Mouse (Mus musculus) C2C12 (cell line): ENCODE measurements at regions not wholly inside any gene's neighbourhood (a gene's known extent, or its start where the extent isn't known, plus 50 kb on each side); places are given as distances from the start of the nearest gene placed in this dataset.

Experiments used
- H3K27me3 ChIP-seq: one replicate; pipeline ENCODE4 v1.6.1; 2011; ENCODE audit not compliant: control insufficient read depth, insufficient read depth, insufficient read length
- H3K36me3 ChIP-seq: one replicate; pipeline ENCODE4 v1.6.1; 2011; ENCODE audit not compliant: control insufficient read depth, insufficient read depth
- H3K4me3 ChIP-seq: one replicate; pipeline ENCODE4 v1.5.1; 2011; ENCODE audit warnings: mild to moderate bottlenecking, control low read depth; ENCODE audit not compliant: poor library complexity, insufficient read depth, severe bottlenecking
- H3K79me2 ChIP-seq: one replicate; pipeline ENCODE4 v1.6.1; 2011; ENCODE audit not compliant: control insufficient read depth, insufficient read depth
- H3K79me3 ChIP-seq: one replicate; pipeline ENCODE4 v1.6.1; 2011; ENCODE audit warnings: low read depth, control low read depth
- H3ac ChIP-seq: one replicate; pipeline ENCODE3; 2011; ENCODE audit warnings: low read depth; ENCODE audit not compliant: control insufficient read depth, insufficient read length
- CEBPB ChIP-seq: IDR thresholded peaks from one replicate; pipeline ENCODE4 v1.6.1; 2011; ENCODE audit warnings: low read depth, mild to moderate bottlenecking, control low read depth, moderate library complexity
- CTCF ChIP-seq: IDR thresholded peaks from one replicate; pipeline ENCODE4 v1.5.1; 2011; ENCODE audit not compliant: control insufficient read depth, insufficient read depth, insufficient read length
- FOSL1 ChIP-seq: IDR thresholded peaks from one replicate; pipeline ENCODE4 v1.8.0; 2011; ENCODE audit warnings: mild to moderate bottlenecking, low read length; ENCODE audit not compliant: poor library complexity, insufficient read depth, severe bottlenecking
- MAX ChIP-seq: IDR thresholded peaks from one replicate; pipeline ENCODE4 v1.6.1; 2011; ENCODE audit warnings: mild to moderate bottlenecking, control low read depth
- MYOD1 ChIP-seq: IDR thresholded peaks from one replicate; pipeline ENCODE4 v1.6.1; 2011; ENCODE audit warnings: low read depth; ENCODE audit not compliant: control insufficient read depth, insufficient read length
- MYOG ChIP-seq: IDR thresholded peaks from one replicate; pipeline ENCODE4 v1.6.1; 2011; ENCODE audit not compliant: control insufficient read depth, insufficient read length; ENCODE audit errors: extremely low read depth
- USF1 ChIP-seq: IDR thresholded peaks from one replicate; pipeline ENCODE4 v1.6.1; 2011; ENCODE audit warnings: low read depth, mild to moderate bottlenecking, control low read depth, moderate library complexity

DNA sequence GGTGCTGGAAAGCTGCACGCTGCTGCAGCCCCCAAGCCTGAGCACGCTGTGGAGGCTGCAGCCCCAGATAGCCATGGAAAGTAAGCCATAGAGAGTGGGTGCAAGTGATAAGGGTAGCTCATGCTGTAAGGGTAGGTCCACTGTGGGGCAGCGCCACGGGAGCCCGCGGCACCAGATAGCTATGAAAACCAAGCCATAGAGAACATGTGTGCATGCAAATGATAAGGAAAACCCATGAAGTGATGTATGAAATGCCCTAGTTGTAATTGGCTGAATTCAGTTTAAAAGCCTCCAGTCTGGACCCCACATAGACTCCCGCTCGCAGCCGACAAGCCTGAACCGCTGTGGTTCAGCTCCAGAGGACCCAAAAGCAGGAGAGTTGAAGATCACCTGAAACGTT lies 58.8 kb upstream of the L3mbtl3 start:
- Histone ChIP-seq H3ac (no peak overlapping the region), H3K4me3 (no peak overlapping the region), H3K27me3 (no peaks in the 10 kb centered on the region), H3K79me2 (no peaks in the 10 kb centered on the region), H3K79me3 (no peaks in the 10 kb centered on the region), H3K36me3 (no peaks in the 10 kb centered on the region)
- TF ChIP-seq CTCF (no peak), FOSL1 (no peak), USF1 (no peak), MYOG (no peak), CEBPB (no peak), MAX (no peak), MYOD1 (no peak)

DNA sequence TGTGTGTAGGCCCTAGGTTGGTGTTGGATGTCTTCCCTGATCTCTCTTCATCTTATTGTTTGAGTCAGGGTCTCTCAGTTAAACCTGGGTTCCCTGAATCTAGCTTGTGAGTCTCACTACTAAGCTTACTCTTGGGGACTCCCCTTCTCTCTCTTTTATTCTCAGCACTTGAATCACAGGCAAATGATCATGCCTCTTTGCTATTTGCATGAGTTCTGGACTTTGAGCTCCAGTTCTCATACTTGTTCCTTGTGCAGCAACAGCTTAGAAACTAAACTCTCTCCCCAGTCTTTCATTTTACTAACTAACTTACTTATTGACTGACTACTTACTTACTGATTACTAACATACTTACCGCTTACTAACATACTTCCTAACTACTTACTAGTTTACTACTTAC lies 64.9 kb upstream of the L3mbtl3 start:
- no peaks in the 10 kb centered on the region for H3K27me3 ChIP-seq
- no peak overlapping the region for H3K4me3 ChIP-seq
- no peak for TF ChIP-seq MAX
- TF ChIP-seq CEBPB, result no peak
- TF ChIP-seq USF1, result no peak
- TF ChIP-seq FOSL1, result no peak
- no peak for TF ChIP-seq MYOG
- no peak for TF ChIP-seq CTCF
- no peak for TF ChIP-seq MYOD1

DNA sequence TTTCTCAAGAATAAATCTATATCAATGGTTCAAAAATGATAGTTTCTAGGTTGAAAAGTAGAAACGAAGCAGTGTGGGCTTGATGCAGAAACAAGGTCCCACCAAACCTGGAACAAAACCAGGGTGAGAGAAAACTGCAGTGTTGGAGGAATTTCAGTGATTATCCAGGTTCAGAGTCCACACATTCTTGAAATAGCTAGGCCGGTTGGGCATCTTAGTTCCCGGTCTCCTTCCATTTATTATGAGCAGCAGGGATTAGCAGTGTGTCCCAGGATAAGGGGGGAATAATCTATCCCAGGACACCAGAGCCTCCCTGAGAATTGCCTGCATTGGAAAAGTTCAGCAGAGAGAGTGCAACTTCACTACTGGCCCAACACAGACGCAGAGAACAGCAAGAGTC lies 108.5 kb upstream of the L3mbtl3 start:
- H3K4me3 ChIP-seq, result no peak overlapping the region
- H3K79me3 ChIP-seq, result no peaks in the 10 kb centered on the region
- H3ac ChIP-seq, result no peak overlapping the region
- H3K27me3 ChIP-seq, result no peaks in the 10 kb centered on the region
- no peaks in the 10 kb centered on the region for H3K79me2 ChIP-seq
- TF ChIP-seq MYOD1, result no peak
- TF ChIP-seq MYOG, result no peak
- TF ChIP-seq MAX, result no peak
- no peak for TF ChIP-seq FOSL1
- TF ChIP-seq CEBPB, result no peak
- no peak for TF ChIP-seq USF1
- no peak for TF ChIP-seq CTCF
- H3K36me3 ChIP-seq, result no peaks in the 10 kb centered on the region

More for the DNA sequence above, 64.9 kb upstream of the L3mbtl3 start:
- H3K79me2 ChIP-seq, result no peaks in the 10 kb centered on the region
- no peaks in the 10 kb centered on the region for H3K79me3 ChIP-seq
- H3K36me3 ChIP-seq, result no peaks in the 10 kb centered on the region
- H3ac ChIP-seq, result no peak overlapping the region

DNA sequence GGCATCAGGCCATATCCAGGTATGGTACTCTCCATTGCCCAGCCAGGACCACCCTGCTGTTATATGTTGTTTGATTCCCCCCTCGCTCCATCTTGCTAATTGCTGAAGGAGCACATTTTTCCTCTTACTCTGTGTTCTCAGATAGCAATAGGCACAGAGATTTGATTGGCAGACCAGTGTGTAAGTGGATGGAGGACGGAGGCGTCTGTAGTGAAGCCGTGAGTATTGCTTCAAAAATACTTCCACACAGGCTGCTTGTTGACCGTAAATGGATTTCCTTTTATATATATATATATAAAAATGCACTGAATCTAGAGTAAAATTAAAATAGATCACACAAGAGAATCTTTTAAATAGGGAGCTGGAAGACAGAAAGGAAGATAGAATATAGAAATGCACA lies 115.6 kb upstream of the L3mbtl3 start:
- TF ChIP-seq MYOD1, result no peak
- Histone ChIP-seq H3K79me3 (no peaks in the 10 kb centered on the region), H3K36me3 (no peaks in the 10 kb centered on the region), H3K79me2 (no peaks in the 10 kb centered on the region), H3ac (no peak overlapping the region), H3K4me3 (no peak overlapping the region), H3K27me3 (no peaks in the 10 kb centered on the region)

DNA sequence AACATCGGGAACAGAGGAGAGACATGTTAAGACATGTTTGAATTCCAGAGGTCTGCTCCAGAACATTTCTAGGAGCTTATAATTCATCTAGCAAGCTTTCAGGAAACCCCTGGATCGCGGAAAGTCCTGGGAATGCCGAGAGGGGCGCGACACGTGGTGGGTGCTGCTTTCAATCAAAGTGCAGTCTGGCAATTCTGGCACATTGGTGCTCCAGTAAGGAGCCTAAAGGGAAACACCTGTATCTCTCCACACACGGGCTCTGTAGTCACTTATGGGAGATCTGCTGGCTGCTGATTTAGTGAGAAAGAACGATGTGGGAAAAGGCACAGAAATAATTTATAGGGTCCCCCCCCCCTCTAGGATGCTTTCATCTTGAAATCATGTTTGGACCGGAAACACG lies 116.4 kb upstream of the L3mbtl3 start:
- no peak overlapping the region for H3K4me3 ChIP-seq
- H3ac ChIP-seq, result no peak overlapping the region
- no peaks in the 10 kb centered on the region for H3K79me3 ChIP-seq
- TF ChIP-seq CTCF, result no peak
- no peak for TF ChIP-seq MYOG
- TF ChIP-seq USF1, result no peak
- H3K27me3 ChIP-seq, result no peaks in the 10 kb centered on the region
- no peaks in the 10 kb centered on the region for H3K79me2 ChIP-seq
- H3K36me3 ChIP-seq, result no peaks in the 10 kb centered on the region

DNA sequence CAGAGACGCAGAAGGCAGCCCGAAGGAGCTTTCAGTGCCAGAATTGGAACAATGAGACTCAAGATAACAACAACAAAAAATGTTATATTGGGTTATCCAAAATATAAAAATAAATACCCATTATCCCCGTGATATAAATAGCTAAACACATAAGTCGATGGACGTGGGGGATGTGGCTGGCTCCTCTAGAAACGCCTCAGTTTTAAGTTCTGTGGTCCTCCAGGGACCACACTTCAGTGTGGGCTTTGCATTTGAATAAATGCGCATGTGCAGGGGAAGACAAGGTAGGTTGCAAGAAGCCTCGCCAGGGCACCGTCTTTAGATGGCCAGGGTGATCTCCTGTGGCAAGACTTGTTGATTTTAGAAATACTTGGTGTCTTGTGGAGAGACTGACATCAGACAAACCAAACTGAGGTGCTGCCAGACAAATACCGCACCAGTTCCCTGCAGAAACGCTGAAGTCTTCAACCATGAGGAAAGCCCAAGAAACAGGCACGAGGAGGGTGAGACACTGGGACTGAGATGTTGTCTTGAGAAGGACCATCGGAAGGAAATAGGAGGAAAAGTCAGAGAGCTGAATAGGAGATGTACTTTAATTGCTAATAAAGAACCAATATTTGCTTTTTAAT lies 117.2 kb upstream of the L3mbtl3 start:
- no peak overlapping the region for H3K4me3 ChIP-seq
- no peak overlapping the region for H3ac ChIP-seq
- H3K79me2 ChIP-seq, result no peaks in the 10 kb centered on the region
- no peaks in the 10 kb centered on the region for H3K27me3 ChIP-seq
- no peak for TF ChIP-seq CEBPB
- TF ChIP-seq USF1, result no peak
- no peak for TF ChIP-seq MAX
- TF ChIP-seq CTCF, result no peak
- no peak for TF ChIP-seq MYOG
- TF ChIP-seq FOSL1, result no peak
- TF ChIP-seq MYOD1, result no peak
- H3K79me3 ChIP-seq, result no peaks in the 10 kb centered on the region
- H3K36me3 ChIP-seq, result no peaks in the 10 kb centered on the region
